Mouse (Mus musculus): ENCODE measurements at regions not wholly inside any gene's neighbourhood (a gene's known extent, or its start where the extent isn't known, plus 50 kb on each side); places are given as distances from the start of the nearest gene placed in this dataset.

DNA sequence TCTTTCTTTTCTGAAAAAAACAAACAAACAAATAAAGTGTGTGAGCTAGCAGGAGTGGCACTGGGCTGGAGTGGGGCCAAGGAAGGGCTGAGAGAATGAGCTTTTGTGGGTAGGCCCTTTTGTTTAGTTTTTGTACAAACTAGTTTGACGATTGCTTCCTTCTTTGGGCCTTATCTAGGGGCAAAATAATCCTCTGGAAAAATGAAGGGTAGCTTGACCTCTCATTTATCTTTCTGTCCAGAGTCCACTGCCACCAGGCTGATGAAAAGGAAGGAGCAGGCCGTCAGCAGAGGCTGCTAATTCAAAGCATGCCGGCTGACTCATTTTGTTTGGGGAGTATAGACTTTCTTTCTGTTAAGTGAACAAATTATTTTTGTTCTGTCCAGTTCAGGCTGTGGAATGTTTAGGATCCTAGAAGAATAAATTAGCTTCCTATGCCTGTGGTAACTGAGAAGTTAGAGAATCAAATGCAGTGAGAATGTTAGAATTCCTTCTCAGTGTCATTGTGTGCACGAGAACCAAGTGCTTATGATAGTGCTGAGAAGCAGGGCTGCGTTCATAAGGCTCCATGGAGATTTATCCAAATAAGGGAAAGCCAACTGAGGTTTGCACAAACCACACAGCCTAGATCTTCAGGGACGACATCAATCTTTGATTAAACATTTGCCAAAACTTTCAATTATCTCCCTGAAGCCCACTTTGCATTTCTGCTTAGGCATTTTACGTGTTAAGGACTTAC is 984.4 kb downstream of the A830018L16Rik start:
- no peaks in the 10 kb centered on the region for H3K4me1 ChIP-seq (ENCODE audit: control insufficient read depth in 2 of 2, insufficient read depth in 2 of 2, low read length in 2 of 2, poor library complexity in 1 of 2)
- H3K9me3 ChIP-seq (ENCODE audit: control insufficient read depth, insufficient read depth, low read depth, low read length) = no peaks in the 10 kb centered on the region
- no peak overlapping the region for H3K9ac ChIP-seq (ENCODE audit: insufficient read depth, low read depth, low read length, poor library complexity, severe bottlenecking)
- H3K4me3 ChIP-seq (ENCODE audit: insufficient read depth in 1 of 2, low read depth in 1 of 2, low read length in 2 of 2, poor library complexity in 1 of 2, severe bottlenecking in 1 of 2) = no peak overlapping the region
- in situ Hi-C loops (cut with MboI; ENCODE audit: low sequenced_read_pairs in 2 of 2, unreplicated experiment in 2 of 2) = no loop called here
- H3K27ac ChIP-seq (ENCODE audit: insufficient read depth, low read depth, low read length, poor library complexity, severe bottlenecking) = no peak overlapping the region
- TF ChIP-seq MAFK (IDR thresholded peaks at IDR 0.05; ENCODE audit: insufficient read depth, low read depth, low read length) = no peak
- no peak for TF ChIP-seq HCFC1 (IDR thresholded peaks at IDR 0.05; ENCODE audit: borderline replicate concordance, insufficient read depth, low read length)
- no peak for TF ChIP-seq ZNF384 (IDR thresholded peaks at IDR 0.05; ENCODE audit: low read depth, low read length)
- no peak for TF ChIP-seq CHD2 (IDR thresholded peaks at IDR 0.05; ENCODE audit: low read depth, low read length)
- TF ChIP-seq ZC3H11A (IDR thresholded peaks at IDR 0.05; ENCODE audit: borderline replicate concordance, low read depth, low read length) = no peak
- no peaks in the 10 kb centered on the region for H3K36me3 ChIP-seq (ENCODE audit: control insufficient read depth, insufficient read depth, low read length, poor library complexity, severe bottlenecking)
- no peak for DNase-seq (ENCODE audit: low read depth, low spot score)

DNA sequence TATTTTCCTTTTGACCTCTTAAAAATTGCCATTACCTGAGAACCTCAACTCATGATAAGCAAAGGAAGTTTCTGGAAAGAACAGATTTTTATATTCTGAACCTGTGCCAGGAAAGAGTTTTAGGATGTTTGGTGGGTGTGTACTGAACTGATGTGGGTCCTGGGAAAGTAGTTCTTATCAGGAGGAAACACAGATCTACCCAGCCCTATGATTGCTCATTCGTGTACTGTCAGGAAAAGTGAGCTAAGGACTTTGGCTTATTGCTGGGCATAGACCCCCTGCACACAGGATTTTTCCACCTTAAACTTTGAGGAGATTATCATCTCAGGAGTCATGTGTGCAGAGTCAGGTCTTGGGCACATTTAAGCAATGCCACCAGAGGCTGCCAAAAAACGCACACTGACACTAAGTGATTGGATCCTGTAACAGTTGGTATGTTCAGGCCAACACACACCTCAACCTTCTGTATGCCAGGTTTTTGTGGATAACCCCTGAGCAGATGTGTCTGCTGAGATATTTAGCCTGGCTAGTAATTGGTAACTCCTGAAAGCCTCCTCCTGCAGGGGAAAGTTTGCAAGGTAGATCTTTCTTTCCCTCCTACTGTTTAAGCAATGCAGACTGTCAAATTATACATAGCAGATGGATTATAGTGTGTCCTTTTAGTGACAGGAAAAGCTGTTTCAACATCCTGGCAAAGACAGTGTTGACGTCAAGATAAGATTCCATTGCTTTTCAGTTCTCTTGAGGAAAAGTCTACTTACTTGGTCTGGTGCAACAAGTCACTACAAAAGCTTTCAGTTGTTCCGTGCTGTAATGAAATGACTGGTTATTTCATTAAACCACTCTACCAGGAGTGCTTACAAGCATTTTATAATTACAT is 991.7 kb downstream of the A830018L16Rik start:
- in situ Hi-C loops (cut with MboI; ENCODE audit: low sequenced_read_pairs in 2 of 2, unreplicated experiment in 2 of 2) = no loop called here
- H3K9ac ChIP-seq (ENCODE audit: insufficient read depth, low read depth, low read length, poor library complexity, severe bottlenecking) = no peak overlapping the region
- no peaks in the 10 kb centered on the region for H3K9me3 ChIP-seq (ENCODE audit: control insufficient read depth, insufficient read depth, low read depth, low read length)
- no peaks in the 10 kb centered on the region for H3K4me1 ChIP-seq (ENCODE audit: control insufficient read depth in 2 of 2, insufficient read depth in 2 of 2, low read length in 2 of 2, poor library complexity in 1 of 2)
- DNase-seq (ENCODE audit: low read depth, low spot score) = no peak
- TF ChIP-seq ZNF384 (IDR thresholded peaks at IDR 0.05; ENCODE audit: low read depth, low read length) (no peak), ZC3H11A (IDR thresholded peaks at IDR 0.05; ENCODE audit: borderline replicate concordance, low read depth, low read length) (no peak), CHD2 (IDR thresholded peaks at IDR 0.05; ENCODE audit: low read depth, low read length) (no peak), HCFC1 (IDR thresholded peaks at IDR 0.05; ENCODE audit: borderline replicate concordance, insufficient read depth, low read length) (no peak), MAFK (IDR thresholded peaks at IDR 0.05; ENCODE audit: insufficient read depth, low read depth, low read length) (no peak)
- no peak overlapping the region for H3K27ac ChIP-seq (ENCODE audit: insufficient read depth, low read depth, low read length, poor library complexity, severe bottlenecking)
- no peaks in the 10 kb centered on the region for H3K36me3 ChIP-seq (ENCODE audit: control insufficient read depth, insufficient read depth, low read length, poor library complexity, severe bottlenecking)
- H3K4me3 ChIP-seq (ENCODE audit: insufficient read depth in 1 of 2, low read depth in 1 of 2, low read length in 2 of 2, poor library complexity in 1 of 2, severe bottlenecking in 1 of 2) = no peak overlapping the region

DNA sequence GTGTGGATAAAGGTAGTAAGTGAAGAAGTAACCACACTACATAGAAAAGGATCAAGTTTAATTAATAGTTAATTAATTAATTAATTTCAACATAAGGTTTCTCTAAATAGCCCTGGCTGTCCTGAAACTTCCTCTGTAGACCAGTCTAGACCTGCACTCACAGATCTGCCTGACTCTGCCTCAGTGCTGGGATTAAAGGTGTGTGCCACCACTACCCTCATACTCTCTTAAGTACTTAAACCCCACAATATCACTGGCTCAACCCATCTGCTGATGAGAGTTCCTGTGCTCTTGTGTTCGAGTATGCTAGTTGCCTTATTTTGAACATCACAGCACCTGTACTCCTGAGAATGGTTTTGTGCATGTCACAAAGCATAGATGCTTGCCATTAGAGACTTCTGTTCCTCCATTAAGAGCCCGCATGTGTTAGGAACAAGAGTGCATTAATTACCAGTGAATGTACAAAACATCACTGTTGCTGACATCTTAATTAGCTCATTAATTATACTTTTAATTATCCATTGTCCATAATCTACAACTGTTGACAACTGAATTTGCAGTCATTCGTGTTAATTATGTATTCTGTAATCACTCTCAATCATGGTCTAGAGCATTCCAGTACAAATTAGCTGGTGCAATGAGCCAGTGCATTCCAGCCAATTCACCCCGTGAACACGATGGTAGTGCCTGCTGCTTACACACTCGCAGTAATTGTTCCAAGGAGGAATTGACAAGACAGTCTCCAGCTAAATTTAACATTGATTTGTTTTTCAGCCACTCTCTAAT is 996.0 kb downstream of the A830018L16Rik start:
- DNase-seq (ENCODE audit: low read depth, low spot score) = no peak
- Histone ChIP-seq H3K4me3 (ENCODE audit: insufficient read depth in 1 of 2, low read depth in 1 of 2, low read length in 2 of 2, poor library complexity in 1 of 2, severe bottlenecking in 1 of 2) (no peak overlapping the region), H3K36me3 (ENCODE audit: control insufficient read depth, insufficient read depth, low read length, poor library complexity, severe bottlenecking) (no peaks in the 10 kb centered on the region), H3K9me3 (ENCODE audit: control insufficient read depth, insufficient read depth, low read depth, low read length) (no peaks in the 10 kb centered on the region), H3K27ac (ENCODE audit: insufficient read depth, low read depth, low read length, poor library complexity, severe bottlenecking) (no peak overlapping the region), H3K4me1 (ENCODE audit: control insufficient read depth in 2 of 2, insufficient read depth in 2 of 2, low read length in 2 of 2, poor library complexity in 1 of 2) (no peaks in the 10 kb centered on the region), H3K9ac (ENCODE audit: insufficient read depth, low read depth, low read length, poor library complexity, severe bottlenecking) (no peak overlapping the region)
- in situ Hi-C loops (cut with MboI; ENCODE audit: low sequenced_read_pairs in 2 of 2, unreplicated experiment in 2 of 2) = no loop called here
- TF ChIP-seq MAFK (IDR thresholded peaks at IDR 0.05; ENCODE audit: insufficient read depth, low read depth, low read length) (no peak), ZNF384 (IDR thresholded peaks at IDR 0.05; ENCODE audit: low read depth, low read length) (no peak), ZC3H11A (IDR thresholded peaks at IDR 0.05; ENCODE audit: borderline replicate concordance, low read depth, low read length) (no peak), CHD2 (IDR thresholded peaks at IDR 0.05; ENCODE audit: low read depth, low read length) (no peak), HCFC1 (IDR thresholded peaks at IDR 0.05; ENCODE audit: borderline replicate concordance, insufficient read depth, low read length) (no peak)

DNA sequence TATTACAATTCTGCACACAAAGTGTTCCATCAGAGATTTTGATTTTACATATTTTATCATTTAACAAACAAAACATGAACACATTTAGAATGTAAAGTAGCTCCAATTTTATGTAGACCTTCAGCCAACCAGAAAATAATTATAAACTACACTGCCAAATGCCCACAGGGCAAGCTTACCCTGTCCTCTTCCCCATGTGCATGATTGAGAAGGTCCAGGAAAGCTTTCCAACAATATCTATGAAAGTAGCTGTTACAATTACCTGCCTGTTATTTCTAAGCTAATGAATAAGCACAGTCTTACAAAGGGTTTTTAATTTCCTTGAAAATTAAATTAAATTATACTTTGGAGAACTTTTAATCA is 996.6 kb downstream of the A830018L16Rik start:
- TF ChIP-seq ZC3H11A (IDR thresholded peaks at IDR 0.05; ENCODE audit: borderline replicate concordance, low read depth, low read length) (no peak), ZNF384 (IDR thresholded peaks at IDR 0.05; ENCODE audit: low read depth, low read length) (no peak), MAFK (IDR thresholded peaks at IDR 0.05; ENCODE audit: insufficient read depth, low read depth, low read length) (no peak), HCFC1 (IDR thresholded peaks at IDR 0.05; ENCODE audit: borderline replicate concordance, insufficient read depth, low read length) (no peak), CHD2 (IDR thresholded peaks at IDR 0.05; ENCODE audit: low read depth, low read length) (no peak)
- in situ Hi-C loops (cut with MboI; ENCODE audit: low sequenced_read_pairs in 2 of 2, unreplicated experiment in 2 of 2) = no loop called here

More for the DNA sequence above, 996.6 kb downstream of the A830018L16Rik start:
- Histone ChIP-seq H3K9ac (ENCODE audit: insufficient read depth, low read depth, low read length, poor library complexity, severe bottlenecking) (no peak overlapping the region), H3K4me1 (ENCODE audit: control insufficient read depth in 2 of 2, insufficient read depth in 2 of 2, low read length in 2 of 2, poor library complexity in 1 of 2) (no peaks in the 10 kb centered on the region), H3K9me3 (ENCODE audit: control insufficient read depth, insufficient read depth, low read depth, low read length) (no peaks in the 10 kb centered on the region), H3K36me3 (ENCODE audit: control insufficient read depth, insufficient read depth, low read length, poor library complexity, severe bottlenecking) (no peaks in the 10 kb centered on the region), H3K4me3 (ENCODE audit: insufficient read depth in 1 of 2, low read depth in 1 of 2, low read length in 2 of 2, poor library complexity in 1 of 2, severe bottlenecking in 1 of 2) (no peak overlapping the region), H3K27ac (ENCODE audit: insufficient read depth, low read depth, low read length, poor library complexity, severe bottlenecking) (no peak overlapping the region)
- DNase-seq (ENCODE audit: low read depth, low spot score) = no peak
